Mouse (Mus musculus): ENCODE results near the gene Tm4sf5. TPM values are rescaled to one million over a fixed set of nuclear protein-coding genes. Genes with fewer than 3 reads are reported as not detected.

Tm4sf5 gene
- total RNA-seq, 2 experiments from 2014 or later, result not detected

DNA sequence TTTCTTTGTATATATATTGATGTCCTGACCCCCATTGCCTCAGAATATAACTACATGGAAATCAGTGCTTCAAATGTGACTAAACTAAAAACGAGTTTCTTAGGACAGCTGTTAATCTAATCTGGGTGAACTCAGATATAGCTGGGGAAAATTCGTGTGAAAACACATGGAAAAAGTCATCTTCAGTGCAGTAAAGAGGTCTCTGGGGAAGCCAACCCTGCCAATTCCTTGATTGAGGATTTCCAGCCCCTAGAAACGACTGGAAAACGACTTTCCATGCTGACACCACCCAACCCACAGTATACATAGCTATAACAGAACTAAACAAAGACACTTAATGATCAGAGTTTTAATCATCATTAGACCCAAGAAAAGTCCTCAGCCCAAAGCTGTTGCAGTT lies 17.2 kb upstream of the Tm4sf5 start:
- DNase-seq, result peak; percentile 33
- TF ChIP-seq CTCF (IDR thresholded peaks at IDR 0.05), result no peak
- Histone ChIP-seq H3K4me3 (no peak overlapping the region), H3K27ac (no peak overlapping the region)
- intact Hi-C loops (cut with DNase I), result no loop called here

GRCm38 (mm10) chr11:70489138-70489537 lies 15.9 kb upstream of the Tm4sf5 start:
- no peak for TF ChIP-seq CTCF (IDR thresholded peaks at IDR 0.05)
- DNase-seq, result peak; percentile 79
- Histone ChIP-seq H3K4me3 (no peak overlapping the region), H3K27ac (peak overlapping the region; percentile 81)
- intact Hi-C loops (cut with DNase I), result no loop called here

DNA sequence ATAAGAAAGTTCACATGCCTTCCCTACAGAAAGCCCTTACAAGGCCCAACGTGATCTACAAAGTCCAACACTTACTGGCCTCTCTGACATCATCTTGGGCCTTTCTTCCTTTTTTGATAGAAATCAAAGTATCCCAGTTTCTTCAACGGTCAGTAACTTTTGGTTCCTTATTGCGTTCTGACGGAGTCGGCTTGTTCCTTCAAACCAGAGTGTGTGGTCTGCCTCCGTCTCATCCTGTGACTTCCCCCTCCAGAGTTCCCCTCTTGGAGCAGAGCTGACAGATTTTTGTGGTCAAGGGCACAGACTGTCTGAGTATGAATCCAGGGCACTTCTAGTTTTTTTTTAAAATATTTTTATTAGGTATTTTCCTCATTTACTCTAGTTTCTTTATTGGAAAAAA lies 15.4 kb upstream of the Tm4sf5 start:
- intact Hi-C loops (cut with DNase I), result no loop called here

DNA sequence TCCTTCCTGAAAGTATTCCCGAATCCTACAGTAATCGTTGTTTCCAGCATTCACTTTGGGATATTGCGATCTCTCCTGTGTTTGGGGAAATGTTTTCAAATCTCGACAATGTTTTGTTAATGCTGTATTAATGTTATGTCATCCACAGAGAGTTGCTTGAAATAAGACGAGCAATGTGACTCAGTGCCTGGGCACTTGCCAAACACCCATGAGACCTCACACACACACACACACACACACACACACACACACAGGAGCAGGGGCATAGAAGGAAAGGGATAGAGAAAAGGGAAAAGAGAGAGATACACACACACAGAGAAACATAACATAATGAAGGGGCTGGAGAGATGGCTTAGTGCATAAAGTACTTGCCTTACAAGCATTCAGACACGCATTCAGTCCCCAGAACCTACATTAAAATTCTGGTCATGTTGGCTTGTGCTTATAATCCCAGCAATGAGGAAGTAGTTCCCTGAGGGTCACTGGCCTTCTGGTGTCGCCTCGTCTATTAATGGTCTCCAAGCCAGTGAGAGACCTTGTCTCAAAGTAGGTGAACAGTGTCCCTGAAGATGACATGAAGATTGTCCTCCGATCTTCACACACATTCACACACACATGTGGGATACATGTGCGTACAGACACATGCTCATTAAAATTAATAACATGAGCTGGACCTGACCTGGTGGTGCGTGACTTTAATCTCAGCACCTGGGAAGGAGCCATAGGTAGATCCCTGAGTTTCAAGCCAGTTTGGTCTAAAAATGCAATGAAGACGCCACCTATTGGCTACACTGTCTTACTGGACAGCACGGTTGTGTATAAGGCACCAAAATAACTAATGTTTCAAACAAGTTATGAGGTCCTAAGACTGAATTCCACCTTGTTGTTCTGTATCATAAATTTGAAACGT lies 5.2 kb upstream of the Tm4sf5 start:
- Histone ChIP-seq H3K27ac (no peak overlapping the region), H3K4me3 (no peak overlapping the region)
- intact Hi-C loops (cut with DNase I), result no loop called here
- peak; percentile 69 for TF ChIP-seq CTCF (IDR thresholded peaks at IDR 0.05)
- DNase-seq, result no peak

More for the DNA sequence above, 15.4 kb upstream of the Tm4sf5 start:
- TF ChIP-seq CTCF (IDR thresholded peaks at IDR 0.05), result no peak
- no peak for DNase-seq
- Histone ChIP-seq H3K27ac (peak overlapping the region; percentile 81), H3K4me3 (no peak overlapping the region)

- intact Hi-C loops (cut with DNase I), result no loop called here
- no peak overlapping the region for H3K27ac ChIP-seq
- no peak for TF ChIP-seq CTCF (IDR thresholded peaks at IDR 0.05)
- H3K4me3 ChIP-seq, result no peak overlapping the region
- no peak for DNase-seq
Measured at GRCm38 (mm10) chr11:70500476-70500812, 4.6 kb upstream of the Tm4sf5 start.

GRCm38 (mm10) chr11:70502018-70502417 lies 3.0 kb upstream of the Tm4sf5 start:
- intact Hi-C loops (cut with DNase I), result no loop called here
- TF ChIP-seq CTCF (IDR thresholded peaks at IDR 0.05), result no peak
- Histone ChIP-seq H3K4me3 (no peak overlapping the region), H3K27ac (no peak overlapping the region)
- no peak for DNase-seq

DNA sequence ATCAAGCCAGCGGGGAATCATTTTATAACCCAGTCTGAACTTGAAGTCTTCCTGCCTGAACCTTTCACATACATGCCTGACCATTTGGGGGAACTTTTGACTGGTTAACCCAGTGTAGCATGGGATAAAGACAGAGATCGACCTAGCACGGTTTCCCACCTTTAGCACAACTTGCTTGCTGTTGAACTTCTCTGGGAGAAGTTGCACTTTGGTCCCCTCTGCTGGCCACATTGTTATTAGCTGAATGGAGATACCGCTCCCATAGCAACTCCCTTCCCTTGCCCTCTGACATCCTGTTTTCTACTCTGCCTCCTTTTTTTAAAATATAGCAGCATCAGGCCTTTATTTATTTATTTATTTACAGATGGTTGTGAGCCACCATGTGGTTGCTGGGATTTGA lies 1.3 kb downstream of the Tm4sf5 start:
- intact Hi-C loops (cut with DNase I), result loop anchor here (1.0 to 2.0 kb wide), 3 partner anchors 54 to 92 kb away; no protein-coding TSS in a partner anchor
- TF ChIP-seq CTCF (IDR thresholded peaks at IDR 0.05), result peak; percentile 78
- Histone ChIP-seq H3K27ac (no peak overlapping the region), H3K4me3 (no peak overlapping the region)
- DNase-seq, result peak; percentile 78

GRCm38 (mm10) chr11:70506962-70507515 lies 2.0 kb downstream of the Tm4sf5 start:
- H3K27ac ChIP-seq, result no peak overlapping the region
- intact Hi-C loops (cut with DNase I), result loop anchor here (1.0 to 2.0 kb wide), 3 partner anchors 54 to 93 kb away; no protein-coding TSS in a partner anchor
- DNase-seq, result no peak
- H3K4me3 ChIP-seq, result no peak overlapping the region
- no peak for TF ChIP-seq CTCF (IDR thresholded peaks at IDR 0.05)

DNA sequence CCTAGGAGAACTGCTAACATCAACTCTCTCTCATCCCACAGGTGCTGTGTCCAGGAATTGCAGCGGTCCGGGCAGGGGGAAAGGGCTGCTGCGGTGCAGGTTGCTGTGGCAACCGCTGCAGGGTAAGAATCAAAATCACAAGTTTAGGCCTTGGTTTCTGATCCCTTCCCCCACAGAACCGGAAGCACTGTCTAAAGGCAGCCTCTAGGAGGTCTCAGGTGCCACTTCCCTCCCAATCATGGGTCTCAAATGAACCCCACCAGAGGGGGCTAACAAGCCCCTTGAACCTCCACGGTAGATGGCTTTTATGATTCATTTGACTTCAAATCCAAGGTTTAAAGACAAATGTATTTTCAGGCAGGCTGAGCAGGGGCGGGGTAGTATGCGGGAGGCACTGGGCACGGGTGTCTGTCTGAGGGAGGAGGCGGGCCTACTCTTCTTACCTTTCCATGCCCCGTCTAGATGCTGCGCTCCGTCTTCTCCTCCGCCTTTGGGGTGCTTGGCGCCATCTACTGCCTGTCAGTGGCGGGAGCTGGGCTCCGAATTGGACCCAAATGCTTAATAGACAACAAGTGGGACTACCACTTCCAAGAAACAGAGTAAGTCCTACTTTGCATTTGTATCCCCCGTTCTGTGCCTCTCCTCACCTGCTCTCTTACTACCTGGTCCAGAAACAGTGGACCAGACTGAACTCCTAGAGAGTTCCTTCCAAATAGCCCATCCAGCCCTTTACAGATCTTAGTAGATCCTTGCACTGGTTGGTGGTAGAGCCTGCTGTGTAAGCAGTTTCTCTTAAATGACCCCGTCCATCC lies 4.9 kb downstream of the Tm4sf5 start:
- intact Hi-C loops (cut with DNase I), result no loop called here
- TF ChIP-seq CTCF (IDR thresholded peaks at IDR 0.05), result peak; percentile 55
- no peak overlapping the region for H3K4me3 ChIP-seq
- no peak overlapping the region for H3K27ac ChIP-seq
- peak; percentile 52 for DNase-seq

GRCm38 (mm10) chr11:70511242-70511641 lies 6.2 kb downstream of the Tm4sf5 start:
- no peak overlapping the region for H3K4me3 ChIP-seq
- no peak for DNase-seq
- TF ChIP-seq CTCF (IDR thresholded peaks at IDR 0.05), result no peak
- intact Hi-C loops (cut with DNase I), result no loop called here
- no peak overlapping the region for H3K27ac ChIP-seq

- no peak for DNase-seq
- TF ChIP-seq CTCF (IDR thresholded peaks at IDR 0.05), result no peak
- no peak overlapping the region for H3K4me3 ChIP-seq
- intact Hi-C loops (cut with DNase I), result no loop called here
- H3K27ac ChIP-seq, result no peak overlapping the region
Measured at GRCm38 (mm10) chr11:70511825-70512224, 6.8 kb downstream of the Tm4sf5 start.

GRCm38 (mm10) chr11:70512709-70513342 lies 7.8 kb downstream of the Tm4sf5 start:
- DNase-seq, result no peak
- no peak overlapping the region for H3K4me3 ChIP-seq
- intact Hi-C loops (cut with DNase I), result no loop called here
- peak overlapping the region; percentile 31; the same call in 1 of the 2 replicates for H3K27ac ChIP-seq
- no peak for TF ChIP-seq CTCF (IDR thresholded peaks at IDR 0.05)
